Mouse (Mus musculus): ENCODE measurements around the gene Dnase2a.
A peak's percentile ranks its signal among the peaks of the same experiment; 100 is the strongest.

Gene Dnase2a

DNA sequence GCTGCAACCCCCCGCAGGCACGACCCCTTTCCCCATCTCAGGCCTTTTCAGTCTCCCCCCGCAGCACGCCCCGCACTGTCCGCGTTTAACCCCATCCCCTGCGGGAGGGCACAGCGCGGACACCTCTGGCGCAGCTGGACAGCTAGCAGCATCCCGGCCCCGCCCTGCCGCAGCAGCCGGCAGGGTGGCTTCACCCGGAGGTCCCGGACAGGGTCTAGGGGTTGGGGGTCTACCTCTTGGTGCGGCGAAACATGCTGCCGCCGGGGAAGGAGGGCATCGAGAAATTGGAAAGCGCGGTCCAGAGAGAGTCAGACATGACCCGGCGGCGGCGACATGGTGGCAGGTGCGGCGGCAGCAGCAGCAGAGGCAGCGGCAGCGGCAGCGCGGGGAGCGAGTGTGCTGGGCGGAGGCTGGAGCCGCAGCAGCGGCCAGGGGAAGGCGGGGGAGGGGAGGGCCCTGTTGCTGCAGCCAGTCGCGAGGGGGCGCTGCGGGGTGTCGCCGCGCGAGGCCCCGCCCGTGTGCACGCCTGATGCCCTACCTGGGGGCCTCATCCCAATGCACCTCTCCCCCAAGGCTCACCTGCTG is 28.7 kb downstream of the Dnase2a start, which contains the start of gene Mast1:
Gene Mast1 (minus strand): TSS at position 398 of the 585 bp plus-strand sequence.
- DNase-seq (ENCODE audit: low spot score in 2 of 2) = peak; percentile 60 to 88

DNA sequence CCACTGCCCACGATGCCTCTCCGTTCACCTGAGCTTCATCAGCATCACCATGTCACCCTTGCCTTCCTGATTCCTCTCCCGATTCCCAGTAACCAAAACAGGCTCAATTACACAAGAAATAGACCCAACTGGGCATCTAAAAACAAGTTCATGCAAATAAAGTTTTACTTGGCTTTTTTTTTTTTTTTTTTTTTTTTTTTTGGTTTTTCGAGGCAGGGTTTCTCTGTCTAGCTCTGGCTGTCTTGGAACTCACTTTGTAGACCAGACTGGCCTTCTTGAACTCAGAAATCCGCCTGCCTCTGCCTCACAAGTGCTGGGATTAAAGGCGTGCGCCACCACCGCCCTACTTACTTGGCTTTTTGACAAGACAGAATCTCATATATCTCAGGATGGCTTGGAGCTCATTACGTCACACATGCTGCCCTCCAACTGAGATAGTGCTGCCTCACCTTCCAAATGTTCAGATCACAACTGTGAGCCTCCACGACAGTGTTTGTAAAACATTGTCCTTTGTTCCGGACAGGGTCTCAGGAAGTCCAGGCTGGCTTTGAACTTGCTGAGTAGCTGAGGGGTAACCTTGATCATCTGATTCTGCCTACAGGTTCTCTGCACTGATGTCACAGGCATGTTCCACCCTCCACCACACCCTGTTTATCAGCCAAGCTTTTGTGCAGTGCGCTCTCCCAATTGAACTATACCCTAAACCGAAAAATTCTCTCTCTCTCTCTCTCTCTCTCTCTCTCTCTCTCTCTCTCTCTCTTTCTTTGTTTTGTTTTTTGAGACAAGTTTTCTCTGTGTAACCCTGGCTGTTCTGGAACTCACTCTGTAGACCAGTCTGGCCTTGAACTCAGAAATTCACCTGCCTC is 29.5 kb downstream of the Dnase2a start:
- no peak for DNase-seq (ENCODE audit: low spot score in 2 of 2)

- DNase-seq (ENCODE audit: low spot score in 2 of 2) = no peak
Measured at GRCm38 (mm10) chr8:84943699-84944098, 35.3 kb downstream of the Dnase2a start.

GRCm38 (mm10) chr8:84944478-84945160 is 36.3 kb downstream of the Dnase2a start:
- peak; percentile 67 to 78 for DNase-seq (ENCODE audit: low spot score in 2 of 2)

DNA sequence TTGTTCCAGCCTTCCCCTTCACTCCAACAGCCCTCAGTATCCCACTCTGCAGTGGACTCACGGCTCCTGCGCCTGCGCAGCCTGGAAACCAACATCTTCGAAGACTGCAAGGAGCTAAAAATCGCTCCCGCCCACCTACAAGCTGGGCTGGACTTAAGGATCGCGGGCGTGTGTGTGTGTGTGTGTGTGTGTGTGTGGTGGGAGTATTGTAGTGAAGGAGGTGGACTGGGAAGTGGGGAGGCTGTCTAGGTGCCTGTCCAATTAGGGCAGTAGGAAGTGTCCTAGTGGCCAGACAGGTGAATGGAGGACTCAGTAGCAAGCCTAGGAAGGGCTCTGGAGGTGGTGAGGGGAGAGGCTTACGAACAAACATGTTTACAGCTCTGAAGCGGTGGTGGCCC is 36.9 kb downstream of the Dnase2a start:
- no peak for DNase-seq (ENCODE audit: low spot score in 2 of 2)

DNA sequence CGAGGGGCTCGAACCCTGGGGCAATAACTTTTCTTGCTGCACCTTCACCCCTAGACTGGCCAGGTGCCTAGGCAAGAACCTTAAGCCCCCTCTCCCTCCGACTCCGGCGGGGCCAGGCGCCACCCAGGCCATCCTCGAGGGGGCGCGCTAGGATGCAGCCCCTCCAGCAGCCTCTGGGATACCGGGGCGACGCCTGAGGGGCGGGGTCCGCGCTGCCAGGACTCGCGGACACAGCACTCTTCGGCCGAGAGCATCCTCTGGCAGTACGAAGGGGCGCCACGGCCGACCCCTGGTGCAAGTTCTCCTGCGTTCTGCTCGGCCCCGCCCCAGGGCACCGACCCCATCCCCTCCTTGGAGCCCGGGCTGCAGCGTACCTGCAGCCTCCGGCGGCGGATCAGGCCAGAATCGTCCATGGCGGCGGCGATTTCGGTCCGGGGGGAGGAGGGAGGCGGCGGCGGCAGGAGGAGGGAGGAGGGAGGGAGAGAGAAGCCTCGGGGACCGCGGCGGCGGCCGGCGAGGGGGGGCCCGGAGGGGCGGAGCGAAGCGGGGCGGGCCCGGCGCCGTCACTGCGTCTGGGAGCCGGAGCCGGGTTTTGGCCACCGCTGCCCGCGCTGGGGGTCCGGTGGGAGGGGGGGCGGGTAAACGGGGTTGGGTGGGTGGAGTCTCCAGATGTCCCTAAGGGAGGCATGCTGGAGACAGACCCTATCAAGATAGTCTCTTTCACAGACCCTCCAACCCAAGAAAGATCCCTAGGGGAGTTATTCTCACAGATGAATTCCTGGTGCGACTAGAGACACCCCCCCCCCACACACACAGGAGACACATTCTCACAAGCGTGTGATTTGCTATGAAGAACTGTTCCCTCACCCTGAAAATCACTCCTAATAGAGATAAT is 37.5 kb downstream of the Dnase2a start:
- peak in 1 of 2 experiments; percentile 68 for DNase-seq (ENCODE audit: low spot score in 2 of 2)

- no peak for DNase-seq (ENCODE audit: low spot score in 2 of 2)
Measured at GRCm38 (mm10) chr8:84946528-84947240, 38.3 kb downstream of the Dnase2a start, which contains the start of gene Rtbdn. TSS of gene Rtbdn (plus strand) at chr8:84946991.

- peak in 1 of 2 experiments; percentile 74 for DNase-seq (ENCODE audit: low spot score in 2 of 2)
Measured at GRCm38 (mm10) chr8:84947241-84947545, 38.8 kb downstream of the Dnase2a start.

DNA sequence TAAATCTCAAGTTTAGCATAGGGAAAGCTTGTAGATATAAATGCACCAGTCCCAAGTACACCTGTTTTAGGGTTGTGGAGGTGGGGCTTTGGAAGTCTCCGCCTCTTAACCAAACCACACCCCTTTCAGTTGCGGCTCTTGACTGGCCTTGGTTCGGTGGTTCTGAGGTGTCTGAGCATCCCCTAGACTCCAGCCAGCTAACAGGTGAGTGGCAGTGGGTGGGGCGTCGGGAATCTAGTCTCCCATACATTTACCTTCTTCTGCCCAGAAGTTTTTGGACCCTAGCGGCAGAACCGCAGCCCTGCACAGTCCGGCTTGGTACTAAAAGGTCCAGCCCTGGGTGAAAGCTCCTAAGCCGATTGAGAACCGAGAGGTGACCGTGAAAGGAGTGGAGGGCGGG is 41.4 kb downstream of the Dnase2a start:
- DNase-seq (ENCODE audit: low spot score in 2 of 2) = no peak

DNA sequence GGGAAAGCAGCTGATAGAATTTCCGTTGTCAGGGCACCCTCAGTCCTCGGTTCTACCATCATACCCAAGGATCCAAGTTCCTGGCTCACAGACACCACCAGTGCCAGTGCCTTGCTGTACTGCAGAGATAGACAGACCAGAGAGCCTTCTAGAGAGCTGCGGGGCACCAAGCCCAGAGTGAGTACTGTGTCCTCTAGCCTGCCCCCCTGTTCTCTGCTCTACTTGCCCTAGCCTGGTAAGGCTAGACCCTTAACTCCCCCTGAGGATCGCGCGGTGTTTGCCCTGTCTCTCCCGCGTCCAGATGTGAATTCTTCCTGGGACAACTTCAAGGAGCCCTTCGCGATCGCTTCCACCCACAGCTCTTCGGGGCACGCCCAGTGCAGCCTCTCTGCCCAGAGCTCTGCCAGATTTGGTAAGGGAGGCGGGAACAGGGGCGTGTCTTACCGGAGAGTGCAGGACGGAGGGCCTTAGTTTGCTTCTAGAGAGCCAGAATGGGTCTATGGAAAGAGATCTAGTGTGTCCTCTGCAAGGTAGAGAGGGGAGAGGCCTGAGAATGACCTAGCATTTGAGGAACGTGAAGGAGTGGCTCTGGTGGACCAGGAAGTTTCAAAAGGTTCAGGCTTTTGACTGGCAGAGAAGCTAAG is 44.4 kb downstream of the Dnase2a start:
- no peak for DNase-seq (ENCODE audit: low spot score in 2 of 2)

GRCm38 (mm10) chr8:84956768-84957167 is 48.4 kb downstream of the Dnase2a start:
- peak; percentile 80 to 93 for DNase-seq (ENCODE audit: low spot score in 2 of 2)

DNA sequence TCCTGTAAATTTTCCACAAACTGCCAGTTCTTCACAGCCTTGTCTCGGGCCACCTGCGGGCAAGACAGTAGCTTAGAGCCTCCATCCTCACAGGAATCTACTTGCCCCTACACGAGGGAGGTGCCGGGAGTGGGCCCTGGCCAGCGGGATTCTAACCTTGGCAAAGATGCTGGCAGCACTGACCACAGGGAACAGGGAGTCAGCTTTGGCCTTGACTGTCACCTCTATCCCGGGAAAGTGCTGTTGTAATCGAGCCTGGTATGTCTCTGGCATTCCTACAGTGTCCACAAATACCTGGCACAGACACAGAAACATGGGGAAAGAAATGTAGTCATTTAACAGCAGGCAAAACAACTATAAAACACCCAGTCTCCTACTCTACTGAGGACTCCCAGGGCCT is 51.5 kb downstream of the Dnase2a start:
- DNase-seq (ENCODE audit: low spot score in 2 of 2) = no peak

DNA sequence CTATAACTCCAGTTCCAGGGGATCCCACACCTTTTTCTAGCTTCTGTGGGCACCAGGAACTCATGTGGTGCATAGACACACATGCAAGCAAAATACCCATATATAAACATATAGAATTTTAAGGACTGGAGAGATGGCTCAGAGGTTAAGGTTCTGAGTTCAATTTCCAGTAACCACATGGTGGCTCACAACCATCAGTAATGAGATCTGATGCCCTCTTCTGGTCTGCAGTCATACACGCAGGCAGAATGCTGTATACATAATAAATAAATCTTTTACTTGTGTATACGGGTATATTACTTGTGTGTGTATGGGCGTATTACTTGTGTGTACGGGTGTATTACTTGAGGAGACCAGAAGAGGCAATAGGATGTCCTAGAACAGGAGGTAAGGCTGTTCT is 55.6 kb downstream of the Dnase2a start:
- DNase-seq (ENCODE audit: low spot score in 2 of 2) = no peak

DNA sequence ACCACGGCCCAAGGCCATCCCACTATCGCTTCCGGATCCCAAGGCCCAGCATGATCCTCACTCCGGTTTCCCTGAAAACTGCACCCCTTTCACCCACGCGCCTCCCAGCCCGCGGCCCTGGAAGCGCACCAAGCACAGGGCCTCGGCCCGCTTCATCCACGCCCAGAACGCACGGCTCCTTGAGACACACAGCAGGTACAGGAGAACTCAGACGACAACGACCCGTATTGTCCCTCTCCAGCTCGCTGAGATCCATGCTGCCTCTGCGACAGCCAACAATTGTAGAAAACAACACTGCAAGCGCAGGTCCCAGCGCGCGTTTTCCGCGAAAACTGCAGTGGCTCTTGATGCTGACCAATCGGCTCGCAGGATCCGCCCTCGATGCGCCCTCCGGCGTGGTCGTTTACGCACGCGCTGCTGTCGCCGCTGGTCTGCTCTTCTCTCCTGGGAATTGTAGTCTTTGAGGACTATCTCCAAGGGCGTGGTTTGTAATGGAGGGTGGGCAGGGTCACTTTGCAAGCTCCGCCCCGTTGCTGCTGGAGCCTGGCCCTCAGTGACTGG is 57.5 kb downstream of the Dnase2a start:
- DNase-seq (ENCODE audit: low spot score in 2 of 2) = peak; percentile 94

- peak in 1 of 2 experiments; percentile 62 for DNase-seq (ENCODE audit: low spot score in 2 of 2)
Measured at GRCm38 (mm10) chr8:84966603-84967002, 58.2 kb downstream of the Dnase2a start.

GRCm38 (mm10) chr8:84967532-84968304 is 59.4 kb downstream of the Dnase2a start:
- DNase-seq (ENCODE audit: low spot score in 2 of 2) = peak in 1 of 2 experiments; percentile 64

GRCm38 (mm10) chr8:84968650-84969049 is 60.3 kb downstream of the Dnase2a start:
- peak in 1 of 2 experiments; percentile 65 for DNase-seq (ENCODE audit: low spot score in 2 of 2)

- DNase-seq (ENCODE audit: low spot score in 2 of 2) = peak; percentile 87 to 93
Measured at GRCm38 (mm10) chr8:84969241-84970134, 61.1 kb downstream of the Dnase2a start, which contains the start of the genes Gm49661, Prdx2 and Rnaseh2a. TSS of gene Gm49661 (minus strand) at chr8:84969433. TSS of gene Prdx2 (plus strand) at chr8:84969587. TSS of gene Rnaseh2a (minus strand) at chr8:84969767.
